Mouse (Mus musculus) erythroblast, embryonic 14.5 days (primary cell): ENCODE data around the gene Smim24.

Source experiments
- GATA1 ChIP-seq: IDR thresholded peaks from 2 replicates; pipeline ENCODE4 v1.6.1; 2012; ENCODE audit warnings: low read length, inconsistent platforms, mixed read lengths
- TAL1 ChIP-seq: IDR thresholded peaks from 3 replicates; pipeline ENCODE4 v1.6.1; 2012; ENCODE audit warnings: low read length, inconsistent platforms, mixed read lengths

DNA sequence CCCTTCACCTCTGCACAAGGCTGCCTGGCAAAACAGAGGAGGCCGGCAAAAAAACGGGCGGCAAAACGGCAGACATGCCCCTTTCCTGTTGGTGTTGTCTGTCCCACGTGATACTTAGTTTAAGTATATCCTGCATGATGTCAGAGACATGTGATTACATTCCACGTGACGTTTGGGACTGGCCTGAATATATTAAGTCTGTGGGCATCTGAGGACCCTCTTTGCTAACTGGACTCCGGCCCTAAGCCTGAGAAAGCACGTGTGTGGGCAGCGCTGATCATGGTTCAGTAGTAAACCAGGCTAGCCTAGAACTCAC lies 8.3 kb downstream of the Smim24 start:
- TF ChIP-seq GATA1 (no peak), TAL1 (no peak)
